ENCODE assay signal across 18 mouse cellular contexts in the genomic region with DNA sequence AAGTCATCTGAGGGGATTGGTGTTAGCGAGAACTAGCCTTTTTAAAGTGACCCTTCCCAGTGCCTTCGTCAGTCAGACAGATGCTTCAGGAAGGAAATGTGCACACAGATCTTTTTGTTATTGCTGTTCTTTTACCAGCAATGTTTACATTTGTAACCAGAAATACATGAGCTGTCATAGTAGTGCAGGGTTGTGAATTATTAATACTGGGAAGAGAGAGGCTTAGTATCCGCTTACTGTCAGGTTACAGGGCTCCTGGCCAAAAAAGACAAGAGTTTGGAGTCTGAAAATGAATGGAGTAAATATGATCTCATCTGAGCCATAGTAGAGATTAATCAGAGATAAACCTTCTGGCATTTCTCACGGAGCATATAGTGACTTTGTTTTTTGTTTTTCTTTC.
"Had no signal": no experiment of that assay in that cellular context is flagged by ENCODE, and none has a peak within 500 bp of the region (broad histone marks: within the 10 kb centered on the region; RNA-seq: fewer than 3 reads in every experiment).

No protein-coding gene starts in this region.

- H3K9me3 ChIP-seq: limb, embryonic 13.5 days had no signal

- H3K4me1 ChIP-seq: limb, embryonic 13.5 days; midbrain, embryonic 10.5 days; neural tube, embryonic 15.5 days had no signal

- H3K4me3 ChIP-seq: layer of hippocampus, adult 2 months; limb, embryonic 13.5 days; midbrain, embryonic 10.5 days; myocyte; neural tube, embryonic 15.5 days had no signal

- H3K27ac ChIP-seq: layer of hippocampus, adult 2 months; limb, embryonic 13.5 days; liver, embryonic 14.5 days; midbrain, embryonic 10.5 days; neural tube, embryonic 15.5 days had no signal

- H3K4me2 ChIP-seq: limb, embryonic 13.5 days; neural tube, embryonic 15.5 days had no signal

- H3K27me3 ChIP-seq: limb, embryonic 13.5 days; neural tube, embryonic 15.5 days had no signal

- H3K36me3 ChIP-seq: limb, embryonic 13.5 days; midbrain, embryonic 10.5 days; neural tube, embryonic 15.5 days had no signal

- DNase-seq: kidney, postnatal 10 days; kidney, postnatal 4 days; left cerebral cortex, postnatal 4 days; lung, postnatal 4 days; midbrain, embryonic 14.5 days; right cerebral cortex, adult 18-20 months; right cerebral cortex, postnatal 25 days; thymus, adult 2 months; thymus, postnatal 25 days had no signal

- ATAC-seq: hindbrain, embryonic 16.5 days; inflammation-experienced regulatory T-cells, adult 6 months; intestine, postnatal 0 days had no signal

- H3K9ac ChIP-seq: limb, embryonic 13.5 days; liver, embryonic 14.5 days; neural tube, embryonic 15.5 days had no signal
